Mouse (Mus musculus): ENCODE results near the gene Rad17.

Rad17 gene

DNA sequence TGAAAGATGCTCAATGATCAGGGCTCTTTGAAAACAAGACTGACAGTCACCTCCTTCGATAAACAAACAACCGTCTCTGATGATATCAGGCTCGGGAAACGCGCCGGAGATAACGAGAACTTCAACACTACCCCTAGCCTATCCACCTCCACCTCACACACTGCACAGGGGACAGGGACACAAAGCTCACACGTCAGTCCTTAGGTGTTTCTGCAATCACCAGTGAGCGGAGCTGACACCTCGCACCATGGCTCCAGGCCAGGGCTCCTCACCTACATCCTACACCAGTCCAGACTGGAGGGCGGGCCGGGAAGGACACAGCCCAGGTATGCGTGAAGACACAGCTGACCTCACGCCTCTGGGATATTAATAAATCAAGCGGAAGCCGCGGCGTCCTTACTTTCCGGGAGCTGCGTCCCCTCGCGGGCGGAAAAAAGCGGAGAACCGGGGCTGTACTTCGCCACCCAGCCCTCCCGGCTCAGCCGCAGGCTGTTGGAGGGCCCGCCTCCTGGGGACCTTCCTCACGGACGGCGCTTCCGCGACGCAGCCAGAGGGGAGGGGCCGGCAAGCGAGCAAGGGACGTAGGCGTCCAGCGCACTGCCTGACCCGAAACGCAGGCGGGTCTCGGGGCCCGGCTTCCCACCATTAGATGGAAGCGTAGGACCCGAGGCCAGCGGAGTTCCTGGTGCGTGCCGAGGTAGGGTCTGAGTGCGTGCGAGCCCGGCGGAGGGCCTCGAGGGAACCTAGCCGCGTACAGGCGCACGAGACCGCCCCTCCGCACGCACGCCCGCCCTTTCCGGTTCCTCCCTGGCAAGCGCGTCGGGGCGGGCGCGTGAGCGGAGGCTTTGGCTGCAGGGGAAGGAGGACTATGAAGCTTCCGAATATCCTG, at the start of gene Rad17, which contains the start of gene Ak6:
TSS of gene Rad17 (minus strand) at position 502 of the 889 bp plus-strand sequence.
TSS of gene Ak6 (plus strand) at position 430 of the 889 bp plus-strand sequence.
- DNase-seq (ENCODE audit: low spot score in 2 of 2): peak; percentile 94 to 95

DNA sequence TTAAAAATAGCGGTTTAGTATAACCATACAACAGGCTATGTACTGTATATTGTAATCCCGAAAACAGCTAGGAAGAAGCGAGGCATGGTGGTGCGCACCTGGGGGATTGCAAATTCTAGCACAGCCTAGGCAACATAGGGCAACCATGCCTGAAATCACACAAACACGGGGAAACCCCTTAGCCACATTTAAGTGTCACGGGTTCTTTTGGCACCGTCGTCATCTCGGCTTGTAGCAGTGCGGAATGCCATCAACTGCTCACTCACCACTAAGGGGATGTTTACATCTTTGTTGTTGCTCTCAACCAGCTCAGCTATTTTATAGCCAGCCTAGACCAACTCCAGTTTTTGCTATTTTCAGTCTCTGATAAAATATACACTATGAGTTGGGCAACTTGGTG, 48.0 kb upstream of the Rad17 start:
- DNase-seq (ENCODE audit: low spot score in 2 of 2): no peak

DNA sequence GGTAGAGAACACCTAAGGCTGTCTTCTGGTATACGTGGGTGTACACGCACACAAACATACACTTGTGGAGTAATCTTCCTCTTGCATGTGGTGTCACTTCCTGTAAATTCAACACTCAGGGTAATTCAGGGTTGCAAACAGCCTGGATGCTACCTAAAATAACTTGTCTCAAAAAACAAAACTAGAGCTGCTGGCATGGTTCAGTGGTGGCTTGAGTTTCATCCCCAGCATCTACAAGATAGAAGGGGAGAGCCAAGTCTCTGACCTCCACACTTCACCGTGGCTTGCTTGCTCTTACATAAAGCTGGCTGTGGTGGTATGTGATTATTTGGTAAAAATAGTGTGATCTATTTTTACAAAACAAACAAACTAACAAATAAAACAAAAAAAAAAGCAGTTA, 46.7 kb upstream of the Rad17 start:
- no peak for DNase-seq (ENCODE audit: low spot score in 2 of 2)

DNA sequence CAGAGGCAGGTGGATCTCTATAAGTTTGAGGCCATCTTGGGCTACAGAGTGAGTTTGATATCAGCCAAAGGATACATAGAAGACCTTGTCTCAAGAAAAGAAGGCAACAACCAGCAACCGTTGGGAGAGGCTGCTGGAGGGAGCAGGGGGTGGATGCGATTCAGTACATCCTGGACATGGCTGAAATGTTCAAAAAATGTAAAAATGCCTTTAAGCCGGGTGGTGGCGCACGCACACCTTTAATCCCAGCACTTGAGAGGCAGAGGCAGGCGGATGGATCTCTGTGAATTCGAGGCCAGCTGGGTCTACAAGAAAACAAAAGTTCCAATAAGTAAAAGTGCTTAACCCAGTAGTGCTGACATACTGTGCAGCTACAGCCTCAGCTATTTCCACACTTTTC, 36.7 kb upstream of the Rad17 start:
- DNase-seq (ENCODE audit: low spot score in 2 of 2): no peak

DNA sequence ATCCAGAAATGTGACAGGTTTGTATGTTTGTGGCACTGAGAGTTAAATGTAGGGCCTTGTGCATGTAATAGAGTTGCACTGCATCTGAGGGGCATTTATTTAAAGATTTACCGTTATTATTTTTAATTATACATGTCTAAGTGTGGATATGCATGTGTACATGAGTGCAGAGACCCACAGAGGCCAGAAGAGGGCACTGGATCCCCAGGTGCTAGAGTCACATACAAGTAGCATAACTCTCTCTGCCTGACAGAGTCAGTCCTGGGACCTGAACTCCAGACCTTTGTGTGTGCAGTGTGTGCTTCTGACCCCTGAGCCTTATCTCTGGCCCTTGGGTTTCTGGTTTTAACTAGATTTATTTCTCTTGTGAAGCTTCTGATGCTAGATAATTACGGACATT, 33.5 kb upstream of the Rad17 start:
- DNase-seq (ENCODE audit: low spot score in 2 of 2): no peak

DNA sequence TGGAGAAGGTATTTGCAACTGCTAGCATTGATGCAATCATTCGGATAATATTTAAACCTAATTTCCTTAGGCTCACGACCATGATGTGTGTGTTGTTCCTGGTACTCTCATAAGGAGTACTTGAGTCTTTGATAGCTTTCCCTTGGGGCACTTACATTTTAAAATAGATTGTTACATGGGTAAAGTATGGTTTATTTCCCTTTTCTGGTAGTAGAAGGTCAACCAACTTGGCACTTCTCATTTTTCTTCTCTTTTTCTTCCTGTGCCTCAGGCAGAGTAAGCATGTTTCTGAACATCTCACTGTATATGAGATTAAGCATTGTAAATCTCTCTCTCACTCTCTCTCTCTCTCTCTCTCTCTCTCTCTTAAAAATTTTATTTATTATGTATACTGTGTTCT, 32.0 kb upstream of the Rad17 start:
- no peak for DNase-seq (ENCODE audit: low spot score in 2 of 2)

DNA sequence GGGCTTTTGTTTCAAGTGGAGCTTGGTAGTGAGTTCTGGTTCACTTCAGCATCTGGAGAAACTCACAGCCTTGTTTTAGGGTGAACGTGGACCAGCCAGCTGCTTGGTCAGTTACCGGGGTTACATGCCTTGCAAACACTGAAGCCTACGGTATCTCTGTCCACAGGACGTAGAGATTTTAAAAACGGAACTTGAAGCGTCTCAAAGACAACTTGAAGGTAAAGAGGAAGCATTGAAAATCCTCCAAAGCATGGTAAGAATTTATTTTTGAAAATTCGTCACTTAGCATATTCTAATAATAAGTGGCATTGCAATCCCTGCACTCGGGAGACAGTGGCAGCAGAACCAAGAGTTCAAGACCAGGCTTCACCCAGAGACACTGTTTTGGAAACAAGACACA, 30.8 kb upstream of the Rad17 start:
- DNase-seq (ENCODE audit: low spot score in 2 of 2): no peak

DNA sequence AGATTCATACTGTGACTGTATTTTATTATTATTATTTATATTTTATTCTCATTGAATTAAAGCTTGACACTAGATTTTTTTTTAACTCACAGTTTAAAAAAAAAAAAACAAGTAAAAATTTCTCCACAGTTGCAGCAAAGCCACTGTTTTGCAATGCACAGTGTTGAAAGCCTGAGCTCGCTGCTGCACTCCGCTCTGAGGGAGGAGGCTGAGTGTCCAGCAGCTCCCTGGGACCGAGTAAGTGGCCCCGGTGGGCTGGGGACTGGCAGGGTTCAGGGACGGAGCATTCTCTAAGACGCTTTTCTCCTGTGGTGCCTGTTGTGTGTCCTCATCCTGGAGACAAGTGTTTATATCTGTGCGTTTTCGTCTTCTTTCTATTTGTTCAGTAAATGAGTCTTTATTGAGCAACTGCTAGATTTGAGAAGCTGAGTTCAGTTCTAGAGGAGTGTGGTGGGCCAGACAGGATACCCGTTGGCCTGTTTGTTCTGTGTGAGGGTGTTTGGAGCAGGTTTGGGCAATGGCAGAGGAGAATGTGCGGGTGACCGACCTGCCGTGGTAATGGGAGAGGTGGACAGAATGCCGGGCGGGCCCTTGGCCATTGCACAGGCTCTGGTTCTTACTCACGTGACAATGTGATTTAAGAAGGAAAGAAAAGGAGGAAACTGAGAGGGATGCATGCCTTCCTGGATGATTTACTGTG, 25.2 kb upstream of the Rad17 start:
- no peak for DNase-seq (ENCODE audit: low spot score in 2 of 2)

DNA sequence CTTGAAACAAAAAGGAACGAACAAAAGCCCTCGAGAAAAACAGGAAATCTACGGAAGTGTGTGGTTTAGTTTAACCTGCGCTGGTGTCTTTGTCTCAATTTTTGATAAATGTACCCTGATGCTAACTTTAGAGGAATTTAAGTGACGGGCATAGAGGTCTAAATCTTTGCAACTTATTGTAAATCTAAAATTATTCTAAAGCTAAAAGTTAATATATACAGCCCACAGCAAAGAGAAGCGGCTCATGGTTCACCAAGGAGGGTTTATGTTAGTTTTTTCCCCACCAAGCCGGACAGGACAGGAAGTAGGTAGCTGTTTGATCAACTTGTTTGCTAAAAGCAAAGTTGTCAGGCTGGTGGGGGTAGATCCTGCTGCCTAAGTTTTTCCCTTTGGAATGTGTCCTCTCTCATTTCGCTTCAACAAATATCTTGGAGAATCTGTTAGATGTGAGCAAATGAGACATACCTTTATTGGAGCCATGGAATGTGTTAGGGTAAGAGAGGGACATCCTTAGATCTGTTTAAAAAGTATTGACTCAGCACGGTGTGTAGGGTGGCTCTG, 19.4 kb upstream of the Rad17 start:
- no peak for DNase-seq (ENCODE audit: low spot score in 2 of 2)

DNA sequence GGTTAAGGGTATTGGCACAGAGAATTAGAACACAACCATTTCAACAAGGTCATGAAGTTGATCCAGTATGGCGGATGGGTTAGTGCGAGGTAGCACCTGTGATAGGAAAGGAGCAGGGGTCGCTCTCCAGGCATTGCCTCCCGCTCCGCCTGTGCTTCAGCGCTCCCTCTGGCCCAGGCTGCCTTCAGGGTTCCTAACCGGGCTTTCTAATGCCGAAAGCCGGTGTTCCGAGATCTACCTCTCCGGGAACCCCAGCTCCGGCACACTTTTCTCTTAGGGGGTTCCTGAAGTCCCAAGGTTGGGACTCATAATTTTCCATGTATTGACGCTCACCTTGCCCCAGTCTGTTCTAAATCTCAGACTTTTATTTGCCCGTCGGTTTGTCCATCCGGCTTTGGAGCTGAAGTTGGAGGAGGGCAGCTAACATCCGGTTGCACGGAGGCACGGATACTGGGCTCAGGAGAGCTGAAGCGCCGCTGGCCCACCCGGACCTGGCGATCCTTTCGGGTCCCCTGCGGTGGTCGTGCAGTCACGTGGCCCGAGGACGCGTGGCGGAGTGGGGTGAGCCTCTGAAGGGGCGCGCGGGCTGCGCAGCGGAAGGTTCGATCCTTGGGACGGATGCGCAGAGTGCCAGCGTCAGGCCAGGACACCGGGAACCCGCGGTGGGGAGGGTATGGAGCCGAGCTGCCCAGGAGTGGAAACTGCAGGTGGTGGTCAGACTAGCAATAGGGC, 18.6 kb upstream of the Rad17 start, which contains the start of gene Ccdc125:
TSS of gene Ccdc125 (plus strand) at position 427 of the 732 bp plus-strand sequence.
- no peak for DNase-seq (ENCODE audit: low spot score in 2 of 2)

DNA sequence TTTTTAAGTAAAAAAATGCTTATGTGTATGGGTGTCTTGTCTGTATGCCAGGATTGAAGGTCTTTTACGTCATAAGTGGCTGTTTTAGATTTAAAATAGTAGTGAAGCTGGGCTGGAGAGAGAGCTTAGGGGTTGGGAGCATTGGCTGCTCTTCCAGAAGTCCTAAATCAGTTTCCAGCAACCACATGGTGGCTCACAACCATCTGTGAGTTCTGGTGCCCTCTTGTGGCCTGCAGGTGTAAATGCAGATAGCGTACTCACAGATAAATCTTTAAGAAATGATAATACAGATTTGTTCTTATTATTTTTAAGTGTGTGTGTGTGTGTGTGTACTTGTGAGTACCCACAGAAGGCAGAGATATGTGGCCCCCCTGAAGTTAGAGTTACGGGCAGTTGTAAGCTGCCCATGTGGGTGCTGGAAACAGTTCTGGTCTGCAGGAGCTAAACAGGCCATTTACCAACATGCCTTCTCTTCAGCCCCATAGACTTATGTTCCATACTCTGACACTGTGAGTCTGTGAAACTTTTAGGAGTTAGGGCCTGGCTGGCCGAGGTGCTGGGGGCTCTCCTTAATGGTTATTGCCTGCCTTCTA, 9.1 kb upstream of the Rad17 start:
- DNase-seq (ENCODE audit: low spot score in 2 of 2): peak; percentile 56 to 68

DNA sequence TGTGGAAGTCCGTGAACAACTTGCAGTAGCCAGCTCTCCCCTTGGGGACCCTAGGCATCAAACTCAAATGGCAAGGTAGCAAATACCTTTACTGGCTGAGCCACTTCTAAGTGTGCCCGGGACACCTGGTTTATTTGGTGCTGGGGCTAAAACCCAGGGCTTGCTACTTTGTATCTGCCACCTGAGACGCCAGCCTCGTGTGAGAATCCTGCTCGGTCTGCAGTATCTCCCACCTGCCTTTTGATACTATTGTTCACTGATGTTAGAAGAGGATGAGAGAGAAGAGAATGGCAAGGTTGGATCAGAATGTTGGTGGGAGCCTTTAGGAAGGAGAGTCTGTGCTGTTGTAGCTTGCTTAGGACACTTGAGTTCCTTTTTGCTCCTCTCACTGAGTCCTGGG, 7.2 kb upstream of the Rad17 start:
- DNase-seq (ENCODE audit: low spot score in 2 of 2): no peak

DNA sequence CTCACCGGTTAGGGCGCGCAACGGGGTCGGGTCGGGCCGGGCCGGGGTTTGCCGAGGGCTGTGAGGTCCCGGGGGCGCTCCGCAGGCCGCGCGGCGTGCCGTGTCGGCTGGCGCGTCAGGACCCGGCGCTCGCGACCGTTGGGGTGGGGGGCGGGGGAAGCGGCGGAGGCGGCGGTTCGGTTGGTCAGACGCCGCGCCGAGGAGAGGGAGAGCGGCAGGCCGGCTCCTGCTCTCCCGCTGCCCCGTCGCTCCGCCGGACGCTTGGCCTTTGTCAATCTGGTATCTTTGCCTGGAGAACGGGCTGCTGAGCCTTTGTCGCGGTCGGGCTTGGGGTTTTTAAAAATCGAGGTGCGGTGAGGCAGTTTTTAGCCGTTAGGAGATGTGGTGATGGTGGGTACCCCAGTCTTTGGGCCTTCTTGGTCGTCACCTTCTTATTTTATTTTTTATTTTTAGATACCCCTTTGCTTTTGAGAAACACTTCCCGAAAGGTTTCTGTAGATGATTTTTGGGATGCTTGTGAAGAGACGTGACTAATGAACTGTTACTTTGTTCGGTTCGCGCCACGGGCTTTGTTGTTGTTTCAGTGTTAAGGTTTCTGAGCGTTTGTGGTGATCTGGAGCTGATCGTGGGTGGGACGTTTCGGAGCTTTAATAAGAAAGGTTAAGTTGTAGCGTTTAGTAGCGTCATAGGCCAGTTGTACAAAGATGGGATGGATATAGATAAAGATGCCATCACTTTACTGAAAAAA, 762 bp upstream of the Rad17 start, which contains the start of gene Taf9:
TSS of gene Taf9 (plus strand) at position 141 of the 748 bp plus-strand sequence.
- DNase-seq (ENCODE audit: low spot score in 2 of 2): no peak

DNA sequence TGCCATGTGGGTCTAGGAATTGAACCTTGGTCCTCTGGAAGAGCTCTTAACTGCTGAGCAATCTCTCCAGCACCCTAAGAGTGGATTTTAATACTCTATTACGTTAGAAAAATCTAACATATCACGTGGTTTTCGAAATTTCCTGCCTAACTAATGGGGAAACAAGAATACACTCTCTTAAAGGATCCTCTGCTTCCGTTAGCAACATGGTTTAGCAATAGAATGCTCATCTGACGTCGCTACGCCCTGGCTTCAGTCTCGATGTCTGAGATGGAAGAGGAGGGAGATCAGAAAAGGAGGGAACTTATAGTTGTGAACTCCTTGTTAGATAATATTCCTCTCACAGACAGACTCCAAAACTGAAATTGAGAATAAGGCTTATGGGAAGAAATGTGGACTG, 2.6 kb downstream of the Rad17 start:
- no peak for DNase-seq (ENCODE audit: low spot score in 2 of 2)

DNA sequence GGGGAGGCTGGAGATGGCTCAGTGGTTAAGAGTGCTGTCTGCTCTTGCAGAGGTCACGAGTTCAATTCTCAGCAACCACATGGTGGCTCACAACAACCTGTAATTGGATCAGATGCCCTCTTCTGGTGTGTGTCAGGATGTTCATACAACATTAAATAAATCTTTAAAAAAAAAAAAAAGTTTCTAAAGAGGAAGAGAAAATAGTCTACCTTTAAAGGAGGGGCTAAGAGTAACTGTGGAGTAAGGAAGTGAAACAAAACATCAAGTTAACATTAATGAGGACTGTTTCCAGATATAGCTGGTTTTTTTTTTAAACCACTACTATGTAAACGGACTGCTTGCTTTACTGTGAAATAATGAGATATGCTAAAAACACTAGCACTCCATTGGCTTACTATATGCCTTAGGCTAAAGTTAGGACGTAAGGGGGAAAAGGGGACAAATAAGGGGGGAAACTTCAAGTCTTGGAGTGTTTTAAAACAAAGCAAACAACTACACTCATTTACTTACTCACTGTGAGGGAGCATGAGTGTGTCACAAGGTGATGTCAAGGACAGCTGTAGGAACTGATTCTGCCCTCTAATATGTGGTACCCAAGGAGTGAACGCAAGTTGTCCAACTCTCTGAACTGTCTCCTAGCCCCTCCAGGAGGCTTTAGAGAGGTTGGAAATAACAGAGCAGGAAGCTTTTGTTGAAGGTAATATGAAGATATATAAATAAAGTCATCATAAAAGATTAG, 8.2 kb downstream of the Rad17 start:
- no peak for DNase-seq (ENCODE audit: low spot score in 2 of 2)

DNA sequence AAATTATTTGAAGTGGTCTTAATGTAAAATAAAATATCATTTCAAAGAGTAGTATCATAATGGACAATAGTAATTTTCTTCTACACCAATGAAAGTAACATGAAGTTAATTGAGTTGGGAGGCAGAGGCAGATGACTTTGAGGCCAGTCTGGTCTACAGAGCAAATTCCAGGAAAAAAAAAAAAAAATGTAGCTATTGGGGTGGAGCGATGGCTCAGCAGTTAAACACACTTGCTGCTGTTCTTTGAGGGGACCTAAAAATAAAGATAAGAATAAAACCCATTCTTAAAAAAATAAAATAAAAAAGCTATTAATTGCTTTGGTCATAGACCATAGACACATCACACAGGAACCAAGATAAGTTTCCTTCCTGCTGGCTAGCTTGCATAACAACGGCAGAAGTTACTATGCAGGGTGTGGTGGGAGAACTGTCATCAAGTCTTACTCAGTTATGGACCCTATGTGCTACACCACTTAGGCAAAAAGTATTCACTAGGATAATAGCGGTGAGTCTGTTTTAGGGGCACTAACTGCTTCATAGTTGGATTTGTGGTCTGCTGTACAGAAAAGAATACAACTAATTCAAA, 16.7 kb downstream of the Rad17 start:
- no peak for DNase-seq (ENCODE audit: low spot score in 2 of 2)

DNA sequence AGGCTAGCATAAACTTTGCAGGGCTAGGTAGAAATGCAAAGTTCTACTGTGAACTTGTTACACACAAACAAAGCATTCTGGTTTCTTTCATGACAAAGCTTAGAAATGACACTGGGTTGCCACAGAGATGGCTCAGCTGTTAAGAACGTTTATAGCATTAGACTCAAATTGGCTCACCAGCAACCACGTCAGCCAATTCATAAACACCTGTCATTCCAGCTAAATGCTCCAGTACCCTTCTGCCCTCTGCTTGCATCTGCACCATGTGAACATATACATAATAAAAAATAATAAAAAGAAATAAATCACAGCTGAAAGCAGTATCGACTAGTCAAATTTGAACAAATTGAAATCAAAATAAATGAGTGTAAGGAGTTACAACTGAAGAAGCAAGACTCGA, 28.6 kb downstream of the Rad17 start:
- DNase-seq (ENCODE audit: low spot score in 2 of 2): no peak

DNA sequence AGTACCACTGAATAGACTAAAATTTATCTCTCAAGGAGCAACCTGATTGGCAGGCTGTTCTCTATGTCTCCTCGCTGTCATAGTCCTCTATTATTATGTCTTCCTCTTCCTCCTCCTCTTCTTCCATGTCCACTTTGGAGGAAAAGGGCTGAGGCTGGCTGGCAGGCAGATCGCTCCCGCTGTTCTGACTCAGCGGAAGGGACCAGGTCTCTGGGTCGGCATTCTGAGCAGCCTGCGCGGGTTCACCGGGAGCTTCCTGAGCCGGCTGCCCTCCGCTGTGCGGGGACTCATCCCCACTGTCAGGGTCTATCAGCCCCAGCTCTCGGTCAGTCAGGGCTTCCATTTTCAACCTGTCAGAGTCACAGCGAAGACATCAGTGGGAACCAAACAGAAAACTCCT, 33.3 kb downstream of the Rad17 start:
- no peak for DNase-seq (ENCODE audit: low spot score in 2 of 2)

DNA sequence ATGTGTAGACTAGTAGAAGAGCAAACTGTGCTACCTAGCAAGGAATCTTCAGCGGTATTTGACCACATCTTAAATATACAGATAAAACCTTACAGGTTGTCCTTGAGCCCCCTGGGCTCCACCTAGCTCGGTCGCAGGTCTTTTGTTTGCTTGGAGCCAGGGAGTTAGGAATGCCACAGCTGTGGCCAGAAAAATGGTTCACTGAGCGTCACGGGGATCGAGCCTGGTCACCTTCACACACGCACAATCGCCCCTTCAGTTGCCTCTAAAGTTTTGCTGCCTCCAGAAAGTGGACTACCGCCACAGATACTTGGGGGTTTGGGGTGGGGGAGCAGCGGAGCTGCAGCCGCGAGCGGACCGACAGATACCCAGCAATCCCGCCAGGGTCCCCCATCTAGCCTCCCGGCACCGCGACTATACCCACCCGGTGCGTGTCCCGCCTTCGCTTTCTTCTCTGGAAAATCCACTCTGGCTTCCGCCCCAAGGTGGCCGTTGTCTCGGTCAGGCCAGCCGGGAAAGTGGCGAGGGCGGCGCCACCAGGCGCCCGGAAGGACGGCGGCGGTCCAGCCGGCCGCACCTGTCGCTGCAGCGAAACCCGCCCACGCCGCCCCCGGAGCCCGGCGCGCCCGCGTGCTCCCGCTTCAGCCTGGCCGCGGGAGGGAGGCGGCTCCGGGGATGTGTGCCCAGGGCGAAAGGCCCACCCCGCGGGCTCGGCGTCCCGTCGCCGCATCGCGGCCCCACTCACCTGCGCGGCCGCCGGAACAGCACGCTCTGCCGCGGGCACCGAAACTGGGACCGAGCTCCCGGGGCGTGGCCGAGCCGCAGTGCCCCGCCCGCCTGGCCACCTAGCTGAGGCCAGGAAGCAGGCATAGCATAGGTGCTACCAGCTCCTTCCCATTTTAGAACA, 34.4 kb downstream of the Rad17 start, which contains the start of gene Marveld2:
TSS of gene Marveld2 (minus strand) at position 791 of the 907 bp plus-strand sequence.
- peak; percentile 32 to 36 for DNase-seq (ENCODE audit: low spot score in 2 of 2)

Measured in right cerebral cortex, postnatal 10 days (tissue).